Mouse (Mus musculus): ENCODE results near the gene Ptger1.

DNA sequence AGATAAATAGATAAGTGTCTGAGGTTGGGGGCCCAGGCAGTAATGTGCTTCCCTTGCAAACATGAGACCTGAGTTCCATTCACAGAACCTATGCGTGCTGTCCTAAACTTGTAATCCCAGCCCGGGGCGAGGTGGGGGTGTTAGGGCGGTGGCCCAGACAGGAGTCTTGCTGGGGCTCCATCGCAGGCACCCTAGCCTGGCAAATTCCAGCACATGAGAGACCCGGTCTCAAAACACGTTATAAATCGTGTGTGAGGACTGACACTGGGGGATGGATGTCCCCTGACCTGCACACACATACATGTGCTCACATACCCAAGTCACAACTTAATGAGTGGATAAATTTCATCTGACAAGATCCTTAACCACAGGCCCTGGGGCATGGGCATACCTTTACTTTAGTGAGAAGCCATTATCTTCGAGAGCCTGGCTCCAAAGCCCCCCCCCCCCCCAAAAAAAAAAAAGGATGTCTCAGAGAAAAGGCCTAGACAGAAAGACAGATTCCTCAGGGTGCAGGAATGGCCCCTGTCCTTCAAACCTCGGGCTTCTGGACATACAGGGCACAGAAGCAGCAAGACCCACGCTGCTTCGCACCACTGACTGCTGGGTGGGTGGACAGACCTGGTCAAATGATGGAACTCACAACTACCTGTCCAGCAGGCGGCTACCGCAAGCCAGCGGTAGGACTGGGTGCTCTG, 44.6 kb upstream of the Ptger1 start:
- TF ChIP-seq MAX (IDR thresholded peaks at IDR 0.05; ENCODE audit: low read length) (no peak), MEF2A (IDR thresholded peaks at IDR 0.05; ENCODE audit: borderline replicate concordance, low read depth, low read length) (no peak), CTCF (conservative IDR thresholded peaks at IDR 0.05 in 1 of 2, IDR thresholded peaks at IDR 0.05 in 1 of 2; ENCODE audit: low read depth in 2 of 2, low read length in 2 of 2) (no peak), POLR2A (IDR thresholded peaks at IDR 0.05; ENCODE audit: low read depth, low read length) (no peak), UBTF (IDR thresholded peaks at IDR 0.05; ENCODE audit: low read depth, low read length) (no peak), ZKSCAN1 (IDR thresholded peaks at IDR 0.05; ENCODE audit: borderline replicate concordance, low read depth, low read length) (no peak)

All from CH12.LX (cell line).